Mouse (Mus musculus) adrenal gland, postnatal 25 days (tissue): ENCODE data around the gene Rbl2. TPM values are rescaled to one million over a fixed set of nuclear protein-coding genes. Genes with fewer than 3 reads are reported as not detected.

Experiments used
- DNase-seq: peaks from one replicate; pipeline ENCODE4 v3.0.0; 2021; ENCODE audit warnings: mixed read lengths
- total RNA-seq: library from RNA; stranded (reverse); gene quantifications from 2 replicates; pipeline ENCODE4 v1.2.3, GENCODE M21; 2021

The Rbl2 gene
- total RNA-seq, 1 experiment from 2014 or later, result 55.8 TPM

GRCm38 (mm10) chr8:91170152-91170551 is 100.3 kb downstream of the Rbl2 start:
- no peak for DNase-seq

- no peak for DNase-seq
Measured at GRCm38 (mm10) chr8:91170914-91171313, 101.1 kb downstream of the Rbl2 start.

- no peak for DNase-seq
Measured at GRCm38 (mm10) chr8:91171605-91172004, 101.7 kb downstream of the Rbl2 start.

Other genes starting within 250 kb of the Rbl2 start
- 78.7 and 81.6 TPM in 2 replicates for gene Chd9, start 241.7 kb upstream of the Rbl2 start, total RNA-seq
- gene Aktip, start 129.9 kb downstream of the Rbl2 start, total RNA-seq, result 37.8 and 39.6 TPM in 2 replicates
- gene Rpgrip1l, start 243.2 kb downstream of the Rbl2 start, total RNA-seq, result 8.4 and 11.0 TPM in 2 replicates
- gene Fto, start 243.5 kb downstream of the Rbl2 start, total RNA-seq, result 71.7 and 82.7 TPM in 2 replicates